Mouse (Mus musculus) embryonic facial prominence, embryonic 14.5 days (tissue): ENCODE data around the gene Gm28043. TPM values are rescaled to one million over a fixed set of nuclear protein-coding genes. Genes with fewer than 3 reads are reported as not detected.

ENCODE experiments used
- ATAC-seq: fragments of 200-750 bp; cut with Nextera tagmentation; 2 replicates; pipeline ENCODE4 v1.8.0; 2017; ENCODE audit warnings: low read depth, moderate number of reproducible peaks, moderate TSS enrichment
- DNase-seq: peaks from one replicate; pipeline ENCODE4 v3.0.0-alpha.2; 2015; ENCODE audit warnings: low spot score
- H3K27ac ChIP-seq: fragments of 300-500 bp; sonication (generic); replicated peaks from 2 replicates; pipeline ENCODE4 v1.5.1; 2014; ENCODE audit warnings: low read depth, mild to moderate bottlenecking, low read length, moderate library complexity
- H3K27me3 ChIP-seq: fragments of 300-500 bp; sonication (generic); replicated peaks from 2 replicates; pipeline ENCODE4 v1.6.1; 2014; ENCODE audit warnings: low read length; ENCODE audit not compliant: control insufficient read depth, insufficient read depth
- H3K36me3 ChIP-seq: fragments of 300-500 bp; sonication (generic); 2 replicates; pipeline ENCODE4 v1.6.1; 2014; ENCODE audit warnings: low read length, mixed read lengths; ENCODE audit not compliant: control insufficient read depth, insufficient read depth
- H3K4me1 ChIP-seq: fragments of 300-500 bp; sonication (generic); 2 replicates; pipeline ENCODE4 v1.6.1; 2014; ENCODE audit warnings: antibody characterized with exemption, low read length; ENCODE audit not compliant: control insufficient read depth, insufficient read depth
- H3K4me2 ChIP-seq: fragments of 300-500 bp; sonication (generic); 2 replicates; pipeline ENCODE4 v1.6.1; 2014; ENCODE audit warnings: low read depth, mild to moderate bottlenecking, low read length, moderate library complexity, mixed read lengths
- H3K4me3 ChIP-seq: fragments of 300-500 bp; sonication (generic); 2 replicates; pipeline ENCODE4 v1.5.1; 2014; ENCODE audit warnings: low read depth, mild to moderate bottlenecking, low read length
- H3K9ac ChIP-seq: fragments of 300-500 bp; sonication (generic); 2 replicates; pipeline ENCODE4 v1.6.1; 2014; ENCODE audit warnings: low read depth, mild to moderate bottlenecking, low read length, moderate library complexity, mixed read lengths
- H3K9me3 ChIP-seq: fragments of 300-500 bp; sonication (generic); 2 replicates; pipeline ENCODE4 v1.6.1; 2016; ENCODE audit warnings: low read length; ENCODE audit not compliant: control insufficient read depth
- WGBS: fragments of 180-500 bp; shearing (Covaris S2); extraction: QIAGEN DNeasy Blood & Tissue Kit; methylation state at CpG from one replicate; pipeline ENCODE4 v1.1.7; 2014; 5-methylcytosine and 5-hydroxymethylcytosine counted together
- polyA plus RNA-seq: library from polyadenylated mRNA; unstranded; fragments of >200 nt; fragmentation: Nextera tagmentation; extraction: Ambion mirVana; gene quantifications from 2 replicates; pipeline ENCODE4 v1.2.1, GENCODE M21; 2014

Gm28043 gene
- polyA plus RNA-seq, 1 experiment from 2014 or later: 2.6 TPM

GRCm38 (mm10) chr17:29632312-29632711 lies 17.6 kb downstream of the Gm28043 start:
- no peak overlapping the region for H3K4me2 ChIP-seq
- no peak overlapping the region for H3K27ac ChIP-seq
- no peak overlapping the region for H3K9ac ChIP-seq
- no peak for ATAC-seq
- H3K27me3 ChIP-seq: no peaks in the 10 kb centered on the region
- H3K4me1 ChIP-seq: no peaks in the 10 kb centered on the region
- no peak for DNase-seq
- H3K4me3 ChIP-seq: no peak overlapping the region
- no peaks in the 10 kb centered on the region for H3K9me3 ChIP-seq
- 93% methylated on average over 11 of the region's 11 CpGs for WGBS
- peaks cover 94% of the 10 kb centered on the region for H3K36me3 ChIP-seq

GRCm38 (mm10) chr17:29635492-29635891 lies 20.8 kb downstream of the Gm28043 start:
- DNase-seq (no peak), ATAC-seq (no peak)
- no peak overlapping the region for H3K4me2 ChIP-seq
- H3K36me3 ChIP-seq: peaks cover 93% of the 10 kb centered on the region
- no peak overlapping the region for H3K27ac ChIP-seq
- no peak overlapping the region for H3K4me3 ChIP-seq
- 92% methylated on average over 8 of the region's 8 CpGs for WGBS
- no peaks in the 10 kb centered on the region for H3K9me3 ChIP-seq
- no peaks in the 10 kb centered on the region for H3K27me3 ChIP-seq
- H3K9ac ChIP-seq: no peak overlapping the region
- H3K4me1 ChIP-seq: no peaks in the 10 kb centered on the region

- Histone ChIP-seq H3K9ac (no peak overlapping the region), H3K27me3 (no peaks in the 10 kb centered on the region), H3K4me1 (no peaks in the 10 kb centered on the region), H3K4me3 (no peak overlapping the region), H3K36me3 (peaks cover 93% of the 10 kb centered on the region), H3K4me2 (no peak overlapping the region), H3K27ac (no peak overlapping the region), H3K9me3 (no peaks in the 10 kb centered on the region)
- DNase-seq (peak; percentile 38), ATAC-seq (no peak)
- WGBS: 62% methylated on average over 5 of the region's 5 CpGs
Observed at GRCm38 (mm10) chr17:29636118-29636517, 21.4 kb downstream of the Gm28043 start.

- Histone ChIP-seq H3K9me3 (no peaks in the 10 kb centered on the region), H3K9ac (no peak overlapping the region), H3K27ac (no peak overlapping the region), H3K4me1 (no peaks in the 10 kb centered on the region), H3K4me2 (no peak overlapping the region), H3K4me3 (no peak overlapping the region), H3K36me3 (peaks cover 94% of the 10 kb centered on the region), H3K27me3 (no peaks in the 10 kb centered on the region)
- 94% methylated on average over 4 of the region's 4 CpGs for WGBS
- no peak for DNase-seq
- no peak for ATAC-seq
Observed at GRCm38 (mm10) chr17:29637377-29637776, 22.7 kb downstream of the Gm28043 start.

GRCm38 (mm10) chr17:29637895-29638294 lies 23.2 kb downstream of the Gm28043 start:
- no peak overlapping the region for H3K27ac ChIP-seq
- no peak for DNase-seq
- no peaks in the 10 kb centered on the region for H3K4me1 ChIP-seq
- H3K9ac ChIP-seq: no peak overlapping the region
- H3K27me3 ChIP-seq: no peaks in the 10 kb centered on the region
- 76% methylated on average over 8 of the region's 8 CpGs for WGBS
- no peak overlapping the region for H3K4me3 ChIP-seq
- ATAC-seq: no peak
- H3K4me2 ChIP-seq: no peak overlapping the region
- H3K36me3 ChIP-seq: peaks cover 95% of the 10 kb centered on the region
- no peaks in the 10 kb centered on the region for H3K9me3 ChIP-seq

- Histone ChIP-seq H3K4me1 (peaks cover 3% of the 10 kb centered on the region; the same call in 1 of the 2 replicates), H3K9me3 (no peaks in the 10 kb centered on the region), H3K4me3 (no peak overlapping the region), H3K27me3 (no peaks in the 10 kb centered on the region), H3K9ac (no peak overlapping the region), H3K27ac (no peak overlapping the region), H3K36me3 (peaks cover 65% of the 10 kb centered on the region), H3K4me2 (no peak overlapping the region)
- 91% methylated on average over 10 of the region's 11 CpGs for WGBS
- ATAC-seq (no peak), DNase-seq (no peak)
Observed at GRCm38 (mm10) chr17:29640971-29641370, 26.3 kb downstream of the Gm28043 start.

GRCm38 (mm10) chr17:29642219-29642618 lies 27.5 kb downstream of the Gm28043 start:
- no peaks in the 10 kb centered on the region for H3K9me3 ChIP-seq
- DNase-seq (no peak), ATAC-seq (no peak)
- H3K36me3 ChIP-seq: peaks cover 59% of the 10 kb centered on the region
- no peaks in the 10 kb centered on the region for H3K27me3 ChIP-seq
- 46% methylated on average over 3 of the region's 3 CpGs for WGBS
- H3K4me3 ChIP-seq: no peak overlapping the region
- H3K27ac ChIP-seq: no peak overlapping the region
- no peak overlapping the region for H3K9ac ChIP-seq
- peaks cover 3% of the 10 kb centered on the region; the same call in 1 of the 2 replicates for H3K4me1 ChIP-seq
- no peak overlapping the region for H3K4me2 ChIP-seq

GRCm38 (mm10) chr17:29658249-29658648 lies 43.6 kb downstream of the Gm28043 start:
- Histone ChIP-seq H3K9ac (no peak overlapping the region), H3K4me2 (no peak overlapping the region), H3K27ac (no peak overlapping the region), H3K4me3 (no peak overlapping the region), H3K9me3 (no peaks in the 10 kb centered on the region), H3K36me3 (0 out of 2 replicates have a peak, but pooled peaks cover under 1% of the 10 kb centered on the region), H3K4me1 (peaks cover 5% of the 10 kb centered on the region; the same call in 1 of the 2 replicates), H3K27me3 (no peaks in the 10 kb centered on the region)
- DNase-seq: no peak
- 83% methylated on average over 2 of the region's 2 CpGs for WGBS
- no peak for ATAC-seq

GRCm38 (mm10) chr17:29660076-29660761 lies 45.5 kb downstream of the Gm28043 start, which contains the start of gene Cmtr1:
TSS of gene Cmtr1 (plus strand) at chr17:29660595.
- no peaks in the 10 kb centered on the region for H3K27me3 ChIP-seq

More at GRCm38 (mm10) chr17:29660076-29660761, 45.5 kb downstream of the Gm28043 start, which contains the start of gene Cmtr1:
- Histone ChIP-seq H3K4me2 (peak within 1 kb of the TSS; percentile 89), H3K27ac (peak within 1 kb of the TSS; percentile 88), H3K36me3 (peaks cover 16% of the 10 kb centered on the region; the same call in 1 of the 2 replicates), H3K9ac (peak within 1 kb of the TSS; percentile 96), H3K4me1 (peaks cover 5% of the 10 kb centered on the region; the same call in 1 of the 2 replicates), H3K9me3 (no peaks in the 10 kb centered on the region), H3K4me3 (peak within 1 kb of the TSS; percentile 93)
- WGBS: under 1% methylated on average over 36 of the region's 41 CpGs
- DNase-seq: peak; percentile 95
- ATAC-seq: peak; percentile 98
